Mouse (Mus musculus) lung, postnatal 0 days (tissue): ENCODE measurements around the gene Smarcad1.

Experiments
- CTCF ChIP-seq: IDR thresholded peaks from 2 replicates; pipeline ENCODE4 v1.5.1; 2016; ENCODE audit warnings: antibody characterized with exemption, mild to moderate bottlenecking
- EP300 ChIP-seq: IDR thresholded peaks from 2 replicates; pipeline ENCODE4 v1.6.1; 2016; ENCODE audit warnings: antibody characterized with exemption, mild to moderate bottlenecking, control low read depth

DNA sequence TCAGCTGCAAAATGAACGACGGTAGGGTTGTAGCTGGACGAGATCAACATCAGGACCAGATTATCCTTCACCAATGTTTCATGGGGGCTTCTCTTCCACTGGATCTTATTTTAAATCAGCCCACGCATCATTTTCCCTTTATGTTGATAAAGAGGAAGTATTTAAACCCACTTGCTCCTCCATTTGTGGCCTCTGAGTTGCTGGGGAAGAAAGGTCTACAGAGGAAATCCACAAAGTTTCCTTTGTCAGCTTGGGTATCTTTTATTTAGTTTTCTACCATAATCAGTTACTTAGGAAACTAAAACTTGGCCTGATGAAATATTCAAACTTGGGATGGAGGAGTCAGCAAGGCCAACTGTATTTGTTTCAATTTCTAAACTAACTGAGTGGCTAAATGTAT, 104.0 kb downstream of the Smarcad1 start:
- TF ChIP-seq CTCF (no peak), EP300 (no peak)
